Mouse (Mus musculus) liver, embryonic 16.5 days (tissue): ENCODE results near the gene Cblc. TPM values are rescaled to one million over a fixed set of nuclear protein-coding genes. Genes with fewer than 3 reads are reported as not detected.
A peak's percentile ranks its signal among the peaks of the same experiment; 100 is the strongest.

Experiments
- ATAC-seq: fragments of 200-750 bp; cut with Nextera tagmentation; 2 replicates; pipeline ENCODE4 v1.8.0; 2017; ENCODE audit warnings: low read depth, mild to moderate bottlenecking, moderate number of reproducible peaks, moderate library complexity
- H3K27ac ChIP-seq: fragments of 300-500 bp; sonication (generic); 2 replicates; pipeline ENCODE4 v1.5.1; 2014; ENCODE audit warnings: mild to moderate bottlenecking, low read length
- H3K27me3 ChIP-seq: fragments of 300-500 bp; sonication (generic); 2 replicates; pipeline ENCODE4 v1.6.1; 2014; ENCODE audit warnings: low read depth, low read length, mixed read lengths; ENCODE audit not compliant: control insufficient read depth, insufficient read depth
- H3K36me3 ChIP-seq: fragments of 300-500 bp; sonication (generic); 2 replicates; pipeline ENCODE4 v1.6.1; 2014; ENCODE audit warnings: mild to moderate bottlenecking; ENCODE audit not compliant: control insufficient read depth, insufficient read depth
- H3K4me1 ChIP-seq: fragments of 300-500 bp; sonication (generic); 2 replicates; pipeline ENCODE4 v1.6.1; 2014; ENCODE audit warnings: low read depth, low read length, mixed read lengths; ENCODE audit not compliant: control insufficient read depth
- H3K4me2 ChIP-seq: fragments of 300-500 bp; sonication (generic); 2 replicates; pipeline ENCODE4 v1.6.1; 2014; ENCODE audit warnings: low read depth, low read length, mixed read lengths
- H3K4me3 ChIP-seq: fragments of 300-500 bp; sonication (generic); 2 replicates; pipeline ENCODE4 v1.5.1; 2014; ENCODE audit warnings: low read depth, mild to moderate bottlenecking, low read length
- H3K9ac ChIP-seq: fragments of 300-500 bp; sonication (generic); 2 replicates; pipeline ENCODE4 v1.6.1; 2014; ENCODE audit warnings: low read depth, low read length
- H3K9me3 ChIP-seq: fragments of 300-500 bp; sonication (generic); replicated peaks from 2 replicates; pipeline ENCODE4 v1.6.1; 2016; ENCODE audit warnings: low read length; ENCODE audit not compliant: control insufficient read depth
- WGBS: fragments of 180-500 bp; shearing (Covaris S2); extraction: QIAGEN DNeasy Blood & Tissue Kit; methylation state at CpG from one replicate; pipeline ENCODE4 v1.1.7; 2014; ENCODE audit not compliant: insufficient replicate concordance; 5-methylcytosine and 5-hydroxymethylcytosine counted together
- polyA plus RNA-seq: library from polyadenylated mRNA; unstranded; fragments of >200 nt; fragmentation: Nextera tagmentation; extraction: Ambion mirVana; gene quantifications from 2 replicates; pipeline ENCODE4 v1.2.1, GENCODE M21; 2015

Cblc gene
- 4.7 and 5.4 TPM in 2 replicates for polyA plus RNA-seq

GRCm38 (mm10) chr7:19796697-19797588 lies at the start of gene Cblc:
TSS of gene Cblc (minus strand) at chr7:19796809.
- WGBS = 3% methylated on average over 28 of the region's 32 CpGs
- Histone ChIP-seq H3K27ac (peak within 1 kb of the TSS; percentile 14; the same call in 1 of the 2 replicates), H3K36me3 (no peaks in the 10 kb centered on the region), H3K9ac (peak within 1 kb of the TSS; percentile 33), H3K9me3 (no peaks in the 10 kb centered on the region), H3K4me2 (peak within 1 kb of the TSS; percentile 45), H3K27me3 (peaks cover 13% of the 10 kb centered on the region), H3K4me3 (peak within 1 kb of the TSS; percentile 46), H3K4me1 (no peaks in the 10 kb centered on the region; the same call in 1 of the 2 replicates)
- ATAC-seq = peak; percentile 84

- no peaks in the 10 kb centered on the region for H3K36me3 ChIP-seq
- H3K9me3 ChIP-seq = no peaks in the 10 kb centered on the region
- ATAC-seq = no peak
- WGBS = 22% methylated on average over 15 of the region's 15 CpGs
- H3K4me3 ChIP-seq = no peak overlapping the region
- H3K4me1 ChIP-seq = peaks cover 9% of the 10 kb centered on the region
- H3K9ac ChIP-seq = no peak overlapping the region
- no peaks in the 10 kb centered on the region for H3K27me3 ChIP-seq
- no peak overlapping the region for H3K27ac ChIP-seq
- no peak overlapping the region for H3K4me2 ChIP-seq
These were observed 48.0 kb upstream of the Cblc start for GRCm38 (mm10) chr7:19844521-19845171.

GRCm38 (mm10) chr7:19843561-19843960 lies 47.0 kb upstream of the Cblc start:
- ATAC-seq = peak; percentile 47; the same call in 1 of the 2 replicates
- peaks cover 9% of the 10 kb centered on the region for H3K4me1 ChIP-seq
- H3K27me3 ChIP-seq = no peaks in the 10 kb centered on the region
- H3K4me3 ChIP-seq = no peak overlapping the region
- no peak overlapping the region for H3K27ac ChIP-seq
- WGBS = 6% methylated on average over 11 of the region's 11 CpGs
- no peaks in the 10 kb centered on the region for H3K36me3 ChIP-seq
- H3K4me2 ChIP-seq = no peak overlapping the region
- H3K9me3 ChIP-seq = no peaks in the 10 kb centered on the region
- no peak overlapping the region for H3K9ac ChIP-seq

- 0 out of 2 replicates have a peak, but pooled peaks have one; percentile 10 for ATAC-seq
- H3K9ac ChIP-seq = no peak overlapping the region
- H3K27me3 ChIP-seq = no peaks in the 10 kb centered on the region
- H3K36me3 ChIP-seq = no peaks in the 10 kb centered on the region
- WGBS = 37% methylated on average over 19 of the region's 19 CpGs
- H3K27ac ChIP-seq = peak overlapping the region; percentile 34; the same call in 1 of the 2 replicates
- H3K9me3 ChIP-seq = no peaks in the 10 kb centered on the region
- H3K4me3 ChIP-seq = no peak overlapping the region
- H3K4me1 ChIP-seq = peaks cover 9% of the 10 kb centered on the region
- no peak overlapping the region for H3K4me2 ChIP-seq
These were observed 46.4 kb upstream of the Cblc start for GRCm38 (mm10) chr7:19842885-19843504.

- Histone ChIP-seq H3K9ac (no peak overlapping the region), H3K27me3 (no peaks in the 10 kb centered on the region), H3K4me2 (no peak overlapping the region), H3K9me3 (no peaks in the 10 kb centered on the region), H3K4me3 (no peak overlapping the region), H3K36me3 (no peaks in the 10 kb centered on the region), H3K27ac (peak overlapping the region; percentile 77), H3K4me1 (peaks cover 9% of the 10 kb centered on the region)
- ATAC-seq = peak; percentile 90
- 56% methylated on average over 21 of the region's 21 CpGs for WGBS
These were observed 45.2 kb upstream of the Cblc start for GRCm38 (mm10) chr7:19841686-19842413.

- H3K27ac ChIP-seq = peak overlapping the region; percentile 77; the same call in 1 of the 2 replicates
- WGBS = 65% methylated on average over 3 of the region's 3 CpGs
- H3K27me3 ChIP-seq = no peaks in the 10 kb centered on the region
- H3K36me3 ChIP-seq = no peaks in the 10 kb centered on the region
- H3K4me1 ChIP-seq = peaks cover 9% of the 10 kb centered on the region
- no peak overlapping the region for H3K9ac ChIP-seq
- no peak overlapping the region for H3K4me3 ChIP-seq
- no peaks in the 10 kb centered on the region for H3K9me3 ChIP-seq
- ATAC-seq = no peak
- no peak overlapping the region for H3K4me2 ChIP-seq
These were observed 44.3 kb upstream of the Cblc start for GRCm38 (mm10) chr7:19840936-19841335.

GRCm38 (mm10) chr7:19840371-19840770 lies 43.8 kb upstream of the Cblc start:
- no peaks in the 10 kb centered on the region for H3K27me3 ChIP-seq
- no peak overlapping the region for H3K4me3 ChIP-seq
- H3K4me2 ChIP-seq = no peak overlapping the region
- H3K9ac ChIP-seq = no peak overlapping the region
- no peak overlapping the region for H3K27ac ChIP-seq
- 64% methylated on average over 4 of the region's 4 CpGs for WGBS
- peaks cover 9% of the 10 kb centered on the region for H3K4me1 ChIP-seq
- no peaks in the 10 kb centered on the region for H3K9me3 ChIP-seq
- H3K36me3 ChIP-seq = no peaks in the 10 kb centered on the region
- ATAC-seq = no peak

- WGBS = 24% methylated on average over 3 of the region's 3 CpGs
- no peak for ATAC-seq
- Histone ChIP-seq H3K9ac (no peak overlapping the region), H3K4me2 (no peak overlapping the region), H3K4me1 (peaks cover 3% of the 10 kb centered on the region), H3K9me3 (no peaks in the 10 kb centered on the region), H3K27me3 (no peaks in the 10 kb centered on the region), H3K36me3 (no peaks in the 10 kb centered on the region), H3K27ac (no peak overlapping the region), H3K4me3 (no peak overlapping the region)
These were observed 40.2 kb upstream of the Cblc start for GRCm38 (mm10) chr7:19836843-19837242.
